Mouse (Mus musculus): Measurements from ENCODE around the gene Mtmr10.

GRCm38 (mm10) chr7:64371940-64372878 is 84.8 kb downstream of the Mtmr10 start:
- TF ChIP-seq CTCF (IDR thresholded peaks at IDR 0.05; ENCODE audit: insufficient read depth, low read length): no peak
- TF ChIP-seq POLR2A (IDR thresholded peaks at IDR 0.05; ENCODE audit: borderline replicate concordance, extremely low read depth, low read depth, low read length): no peak

All from lung, adult 2 months (tissue).